9 mouse cellular contexts compared by ENCODE assay signal in the genomic region with DNA sequence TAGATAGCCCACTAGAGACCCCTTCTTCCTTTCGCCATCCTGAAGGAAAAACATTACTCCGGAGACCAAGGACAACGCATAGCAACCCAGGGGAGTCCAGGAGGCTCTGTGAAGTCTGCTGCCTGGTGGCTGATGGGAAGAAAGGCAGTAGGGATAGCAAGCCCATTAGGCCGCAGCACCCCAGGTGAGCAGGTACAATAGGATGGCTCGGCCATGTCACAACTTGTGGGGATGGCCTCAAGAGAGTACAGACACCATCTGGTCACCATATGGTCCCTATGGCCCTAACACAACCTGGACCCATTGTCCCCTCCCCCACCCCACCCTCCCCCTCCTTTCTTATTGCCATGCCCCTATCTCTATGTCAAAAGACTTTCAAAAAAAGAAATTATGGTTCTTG. TPM values are rescaled to one million over a fixed set of nuclear protein-coding genes. Genes with fewer than 3 reads are reported as not detected.
DNase-seq lines count a peak whose midpoint lies in the region; ATAC-seq and TF ChIP-seq lines count a peak whose summit lies in the region.
"Had no signal": no experiment of that assay in that cellular context is flagged by ENCODE, and none has a peak within 500 bp of the region (broad histone marks: within the 10 kb centered on the region; RNA-seq: fewer than 3 reads in every experiment).

No protein-coding gene starts in this region.

- no peak for ATAC-seq in limb, embryonic 14.5 days (ENCODE audit: low FRiP score, low read depth)

- no peak for TF ChIP-seq CTCF in gastrocnemius, adult 2 months (IDR thresholded peaks at IDR 0.05)
- no peak for TF ChIP-seq CTCF in E14TG2a.4 (conservative IDR thresholded peaks at IDR 0.05; ENCODE audit: low read length)

- 91% methylated on average over 5 of the region's 5 CpGs for WGBS in forebrain, embryonic 10.5 days
- 23% methylated on average over 5 of the region's 5 CpGs for WGBS in limb, embryonic 14.5 days

- no peak for TF ChIP-seq POLR2A in limb, embryonic 14.5 days (IDR thresholded peaks at IDR 0.05; ENCODE audit: borderline replicate concordance, extremely low read depth, insufficient read depth, insufficient read length)

- H3K27ac ChIP-seq in gastrocnemius, adult 2 months: peak overlapping the region; percentile 99
- H3K27ac ChIP-seq in forebrain, embryonic 10.5 days: peak overlapping the region; percentile 68
- peak overlapping the region; percentile 72 for H3K27ac ChIP-seq in limb, embryonic 14.5 days (replicated peaks; ENCODE audit: low read depth, low read length)

- H3K4me3 ChIP-seq in gastrocnemius, adult 2 months: peak overlapping the region; percentile 61
- peak overlapping the region; percentile 37 for H3K4me3 ChIP-seq in E14TG2a.4 (replicated peaks; ENCODE audit: low read length)
- H3K4me3 ChIP-seq in forebrain, embryonic 10.5 days: no peak overlapping the region; the same call in 1 of the 2 replicates
- peak overlapping the region; percentile 25 for H3K4me3 ChIP-seq in limb, embryonic 14.5 days (replicated peaks; ENCODE audit: low read length)

- H3K4me1 ChIP-seq in E14TG2a.4 (replicated peaks; ENCODE audit: low read depth, low read length): peaks cover 76% of the 10 kb centered on the region
- H3K4me1 ChIP-seq in forebrain, embryonic 10.5 days: peaks cover 46% of the 10 kb centered on the region
- peaks cover 44% of the 10 kb centered on the region for H3K4me1 ChIP-seq in limb, embryonic 14.5 days (ENCODE audit: control insufficient read depth, insufficient read depth, low read length)

- intact Hi-C loops in gastrocnemius, adult 2 months (cut with DNase I): no loop called here

- peak overlapping the region; percentile 42 for H3K4me2 ChIP-seq in limb, embryonic 14.5 days (replicated peaks; ENCODE audit: low read depth, low read length, severe bottlenecking)

- H3K9ac ChIP-seq in limb, embryonic 14.5 days (ENCODE audit: low read depth, low read length, severe bottlenecking): peak overlapping the region; percentile 34

- H3K27me3 ChIP-seq in E14TG2a.4 (ENCODE audit: insufficient read depth, low read length): no peaks in the 10 kb centered on the region
- no peaks in the 10 kb centered on the region for H3K27me3 ChIP-seq in forebrain, embryonic 10.5 days (ENCODE audit: poor library complexity, severe bottlenecking)
- no peaks in the 10 kb centered on the region for H3K27me3 ChIP-seq in limb, embryonic 14.5 days (ENCODE audit: control insufficient read depth, insufficient read depth, low read length)

- H3K36me3 ChIP-seq in E14TG2a.4 (ENCODE audit: insufficient read depth, low read length): peaks cover 62% of the 10 kb centered on the region
- peaks cover 68% of the 10 kb centered on the region for H3K36me3 ChIP-seq in forebrain, embryonic 10.5 days (replicated peaks)
- H3K36me3 ChIP-seq in limb, embryonic 14.5 days (ENCODE audit: control insufficient read depth, insufficient read depth, low read length): peaks cover 44% of the 10 kb centered on the region

- H3K9me3 ChIP-seq in E14TG2a.4 (ENCODE audit: low read length): no peaks in the 10 kb centered on the region
- H3K9me3 ChIP-seq in forebrain, embryonic 10.5 days: no peaks in the 10 kb centered on the region
- no peaks in the 10 kb centered on the region for H3K9me3 ChIP-seq in limb, embryonic 14.5 days (ENCODE audit: control insufficient read depth, low read length)

- no peak for DNase-seq in gastrocnemius, adult 2 months
- no peak for DNase-seq in gastrocnemius, postnatal 10 days
- DNase-seq in forebrain, embryonic 10.5 days (ENCODE audit: extremely low spot score, low spot score): no peak
- no peak for DNase-seq in limb, embryonic 14.5 days (ENCODE audit: low spot score)
- DNase-seq in urinary bladder, adult 18-20 months (ENCODE audit: low spot score in 2 of 2): no peak
- no peak for DNase-seq in retina, postnatal 1 day
- DNase-seq in thymus, postnatal 4 days: no peak

RNA-seq across cellular contexts. Expression of gene Smarcd2, which starts 4.9 kb away (rescaled TPM):
- total RNA-seq in gastrocnemius, adult 2 months (2021): 10 to 100 TPM; 10.8 to 12.8 TPM
- 10 to 100 TPM; 23.6 to 27.3 TPM for total RNA-seq in gastrocnemius, postnatal 10 days (2021)
- 20.5 and 20.7 TPM in 2 replicates for polyA plus RNA-seq in forebrain, embryonic 10.5 days (2016; fragmentation: Nextera tagmentation; extraction: Ambion mirVana)
- 184 and 203 TPM in 2 replicates for polyA plus RNA-seq in limb, embryonic 14.5 days (2012; rRNA removed)
- polyA plus RNA-seq in limb, embryonic 14.5 days (2014; fragmentation: Nextera tagmentation; extraction: Ambion mirVana): 114 and 130 TPM in 2 replicates

RNA-seq across cellular contexts. Expression of gene Tcam1, which starts 8.6 kb away (rescaled TPM):
- total RNA-seq in gastrocnemius, adult 2 months (2021): under 1 TPM; 0.08 TPM
- total RNA-seq in gastrocnemius, postnatal 10 days (2021): under 1 TPM; 0.09 to 0.21 TPM
- 0.15 TPM in 2 replicates for polyA plus RNA-seq in forebrain, embryonic 10.5 days (2016; fragmentation: Nextera tagmentation; extraction: Ambion mirVana)
- polyA plus RNA-seq in limb, embryonic 14.5 days (2012; rRNA removed): 0.78 and 1.0 TPM in 2 replicates
- polyA plus RNA-seq in limb, embryonic 14.5 days (2014; fragmentation: Nextera tagmentation; extraction: Ambion mirVana): 0.22 and 0.66 TPM in 2 replicates

RNA-seq across cellular contexts. Expression of gene Psmc5, which starts 11.9 kb away (rescaled TPM):
- total RNA-seq in gastrocnemius, adult 2 months (2021): 100 to 1,000 TPM; 121 to 132 TPM
- total RNA-seq in gastrocnemius, postnatal 10 days (2021): 100 to 1,000 TPM; 134 to 152 TPM
- polyA plus RNA-seq in forebrain, embryonic 10.5 days (2016; fragmentation: Nextera tagmentation; extraction: Ambion mirVana): 431 and 435 TPM in 2 replicates
- polyA plus RNA-seq in limb, embryonic 14.5 days (2012; rRNA removed): 123 and 186 TPM in 2 replicates
- 244 and 253 TPM in 2 replicates for polyA plus RNA-seq in limb, embryonic 14.5 days (2014; fragmentation: Nextera tagmentation; extraction: Ambion mirVana)

RNA-seq across cellular contexts. Expression of gene Ftsj3, which starts 12.0 kb away (rescaled TPM):
- 10 to 100 TPM; 21.9 to 22.3 TPM for total RNA-seq in gastrocnemius, adult 2 months (2021)
- total RNA-seq in gastrocnemius, postnatal 10 days (2021): 10 to 100 TPM; 27.4 to 32.8 TPM
- polyA plus RNA-seq in forebrain, embryonic 10.5 days (2016; fragmentation: Nextera tagmentation; extraction: Ambion mirVana): 101 and 102 TPM in 2 replicates
- polyA plus RNA-seq in limb, embryonic 14.5 days (2012; rRNA removed): 36.4 and 43.8 TPM in 2 replicates
- polyA plus RNA-seq in limb, embryonic 14.5 days (2014; fragmentation: Nextera tagmentation; extraction: Ambion mirVana): 54.6 and 55.8 TPM in 2 replicates

RNA-seq across cellular contexts. Expression of gene Gh, which starts 33.8 kb away (rescaled TPM):
- not detected for total RNA-seq in gastrocnemius, adult 2 months (2021)
- not detected for total RNA-seq in gastrocnemius, postnatal 10 days (2021)
- not detected in 2 replicates for polyA plus RNA-seq in forebrain, embryonic 10.5 days (2016; fragmentation: Nextera tagmentation; extraction: Ambion mirVana)
- polyA plus RNA-seq in limb, embryonic 14.5 days (2012; rRNA removed): not detected in 2 replicates
- not detected in 2 replicates for polyA plus RNA-seq in limb, embryonic 14.5 days (2014; fragmentation: Nextera tagmentation; extraction: Ambion mirVana)
- polyA plus RNA-seq: C2C12 had no signal
